Mouse (Mus musculus) midbrain, embryonic 10.5 days (tissue): ENCODE measurements around the gene Napepld. TPM values are rescaled to one million over a fixed set of nuclear protein-coding genes. Genes with fewer than 3 reads are reported as not detected.
A peak's percentile ranks its signal among the peaks of the same experiment; 100 is the strongest.

Source experiments
- DNase-seq: peaks from one replicate; pipeline ENCODE4 v3.0.0-alpha.2; 2017; ENCODE audit warnings: low spot score
- H3K27ac ChIP-seq: fragments of 300-500 bp; sonication (generic); replicated peaks from 2 replicates; pipeline ENCODE4 v1.5.1; 2016; ENCODE audit warnings: mild to moderate bottlenecking
- H3K27me3 ChIP-seq: fragments of 300-500 bp; sonication (generic); 2 replicates; pipeline ENCODE4 v1.6.1; 2016; ENCODE audit warnings: low read depth, mild to moderate bottlenecking; ENCODE audit not compliant: poor library complexity, severe bottlenecking
- H3K36me3 ChIP-seq: fragments of 300-500 bp; sonication (generic); 2 replicates; pipeline ENCODE4 v1.6.1; 2016; ENCODE audit warnings: mild to moderate bottlenecking, moderate library complexity
- H3K4me1 ChIP-seq: fragments of 300-500 bp; sonication (generic); 2 replicates; pipeline ENCODE4 v1.6.1; 2016
- H3K4me3 ChIP-seq: fragments of 300-500 bp; sonication (generic); 2 replicates; pipeline ENCODE4 v1.5.1; 2016; ENCODE audit warnings: mild to moderate bottlenecking, moderate library complexity
- H3K9me3 ChIP-seq: fragments of 300-500 bp; sonication (generic); replicated peaks from 2 replicates; pipeline ENCODE4 v1.6.1; 2016; ENCODE audit warnings: mild to moderate bottlenecking
- WGBS: fragments of 180-500 bp; shearing (Covaris S2); methylation state at CpG from one replicate; pipeline ENCODE4 v1.1.7; 2016; 5-methylcytosine and 5-hydroxymethylcytosine counted together
- polyA plus RNA-seq: library from polyadenylated mRNA; unstranded; fragments of >200 nt; fragmentation: Nextera tagmentation; extraction: Ambion mirVana; gene quantifications from 2 replicates; pipeline ENCODE4 v1.2.1, GENCODE M21; 2016

Gene Napepld
- polyA plus RNA-seq, 1 experiment from 2014 or later = 10.4 TPM

GRCm38 (mm10) chr5:21677939-21678338 lies 23.3 kb downstream of the Napepld start:
- 0 out of 2 replicates have a peak, but pooled peaks cover 3% of the 10 kb centered on the region for H3K9me3 ChIP-seq
- 95% methylated on average over 6 of the region's 6 CpGs for WGBS
- DNase-seq = no peak
- no peaks in the 10 kb centered on the region for H3K4me1 ChIP-seq
- peaks cover 92% of the 10 kb centered on the region for H3K36me3 ChIP-seq
- H3K4me3 ChIP-seq = no peak overlapping the region
- H3K27ac ChIP-seq = no peak overlapping the region
- H3K27me3 ChIP-seq = no peaks in the 10 kb centered on the region

GRCm38 (mm10) chr5:21675494-21675893 lies 25.7 kb downstream of the Napepld start:
- WGBS = 94% methylated on average over 23 of the region's 23 CpGs
- no peak overlapping the region for H3K27ac ChIP-seq
- peaks cover 82% of the 10 kb centered on the region for H3K36me3 ChIP-seq
- H3K27me3 ChIP-seq = no peaks in the 10 kb centered on the region
- no peak for DNase-seq
- H3K9me3 ChIP-seq = 0 out of 2 replicates have a peak, but pooled peaks cover 3% of the 10 kb centered on the region
- no peak overlapping the region for H3K4me3 ChIP-seq
- no peaks in the 10 kb centered on the region for H3K4me1 ChIP-seq

- no peak overlapping the region for H3K4me3 ChIP-seq
- 0 out of 2 replicates have a peak, but pooled peaks cover 3% of the 10 kb centered on the region for H3K9me3 ChIP-seq
- H3K27ac ChIP-seq = no peak overlapping the region
- H3K4me1 ChIP-seq = no peaks in the 10 kb centered on the region
- WGBS = 85% methylated on average over 12 of the region's 12 CpGs
- DNase-seq = no peak
- H3K36me3 ChIP-seq = peaks cover 85% of the 10 kb centered on the region
- no peaks in the 10 kb centered on the region for H3K27me3 ChIP-seq
Observed at GRCm38 (mm10) chr5:21675019-21675418, 26.2 kb downstream of the Napepld start.

- H3K36me3 ChIP-seq = peaks cover 83% of the 10 kb centered on the region
- DNase-seq = no peak
- 94% methylated on average over 9 of the region's 9 CpGs for WGBS
- no peak overlapping the region; the same call in 1 of the 2 replicates for H3K27ac ChIP-seq
- no peaks in the 10 kb centered on the region for H3K27me3 ChIP-seq
- H3K4me1 ChIP-seq = no peaks in the 10 kb centered on the region
- no peak overlapping the region for H3K4me3 ChIP-seq
- 0 out of 2 replicates have a peak, but pooled peaks cover 3% of the 10 kb centered on the region for H3K9me3 ChIP-seq
Observed at GRCm38 (mm10) chr5:21673742-21674141, 27.5 kb downstream of the Napepld start.

DNA sequence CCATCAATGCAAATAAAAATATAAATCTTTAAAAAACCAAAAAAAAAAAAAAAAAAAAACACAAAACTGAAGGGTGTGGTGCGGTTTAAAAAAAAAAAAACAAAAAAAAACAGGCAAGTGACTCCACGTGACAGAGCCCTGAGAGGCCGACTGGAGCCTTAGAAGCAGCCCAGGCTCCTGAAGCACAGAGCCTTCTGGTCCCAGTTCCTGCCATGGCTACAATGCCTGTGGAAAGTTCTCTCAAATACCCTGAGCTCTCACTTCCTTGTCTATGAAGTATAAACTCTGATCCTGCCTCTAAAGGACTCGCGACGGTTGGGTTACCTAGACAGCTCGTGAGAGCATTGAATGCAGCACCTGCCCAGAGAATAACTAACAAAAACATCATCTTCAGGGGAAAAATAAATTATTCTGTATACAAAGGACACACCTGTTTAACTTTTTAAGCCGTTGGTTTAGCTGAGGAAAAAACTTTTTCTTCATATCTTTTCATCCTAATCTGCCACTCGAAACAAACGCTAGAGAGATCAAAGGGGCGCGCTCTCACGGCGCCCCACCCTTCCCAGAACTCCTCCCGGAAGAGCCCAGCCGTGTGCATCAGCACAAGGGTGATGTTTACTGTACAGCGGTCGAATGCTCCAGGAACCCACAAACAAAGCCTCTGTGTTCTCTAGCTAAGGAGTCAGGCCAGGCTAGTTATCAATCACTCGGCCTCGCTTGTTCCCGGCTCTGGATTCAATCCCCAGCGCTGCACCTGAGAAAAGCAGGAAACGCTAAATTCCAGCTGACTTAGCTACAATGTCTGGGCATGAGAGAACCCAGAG lies 28.2 kb downstream of the Napepld start:
- no peaks in the 10 kb centered on the region for H3K27me3 ChIP-seq
- no peaks in the 10 kb centered on the region for H3K4me1 ChIP-seq
- H3K9me3 ChIP-seq = 0 out of 2 replicates have a peak, but pooled peaks cover 2% of the 10 kb centered on the region
- no peak for DNase-seq
- WGBS = 78% methylated on average over 23 of the region's 23 CpGs
- peak overlapping the region; percentile 30; the same call in 1 of the 2 replicates for H3K27ac ChIP-seq
- no peak overlapping the region for H3K4me3 ChIP-seq
- peaks cover 83% of the 10 kb centered on the region for H3K36me3 ChIP-seq

GRCm38 (mm10) chr5:21669307-21669706 lies 31.9 kb downstream of the Napepld start:
- Histone ChIP-seq H3K27me3 (no peaks in the 10 kb centered on the region), H3K27ac (no peak overlapping the region), H3K4me3 (no peak overlapping the region), H3K9me3 (no peaks in the 10 kb centered on the region), H3K4me1 (peaks cover 10% of the 10 kb centered on the region), H3K36me3 (peaks cover 62% of the 10 kb centered on the region)
- 96% methylated on average over 2 of the region's 2 CpGs for WGBS
- DNase-seq = no peak

GRCm38 (mm10) chr5:21667191-21668137 lies 33.7 kb downstream of the Napepld start:
- Histone ChIP-seq H3K27ac (no peak overlapping the region), H3K9me3 (no peaks in the 10 kb centered on the region), H3K36me3 (peaks cover 69% of the 10 kb centered on the region), H3K4me3 (no peak overlapping the region), H3K4me1 (peaks cover 10% of the 10 kb centered on the region), H3K27me3 (no peaks in the 10 kb centered on the region)
- WGBS = 64% methylated on average over 8 of the region's 8 CpGs
- DNase-seq = no peak

DNA sequence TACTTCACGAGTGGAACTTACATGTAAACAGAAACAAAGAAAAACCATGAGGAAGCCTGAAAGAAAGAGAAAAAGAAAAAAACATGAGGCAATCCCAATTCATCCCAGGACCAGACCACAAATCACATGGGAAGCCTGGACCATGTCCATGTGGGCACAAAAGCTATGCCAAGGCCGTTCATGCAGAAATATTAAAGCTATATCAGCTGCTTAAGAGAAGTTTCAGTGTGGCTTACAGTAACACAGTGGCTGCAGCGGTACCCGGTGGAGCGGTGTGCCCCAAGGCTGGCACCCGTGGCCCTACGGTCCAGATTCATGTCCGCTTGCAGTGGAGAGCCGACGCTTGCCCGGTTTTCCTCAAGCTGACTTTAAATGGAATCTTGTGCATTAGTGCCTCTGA lies 38.1 kb downstream of the Napepld start:
- peaks cover 79% of the 10 kb centered on the region for H3K36me3 ChIP-seq

DNA sequence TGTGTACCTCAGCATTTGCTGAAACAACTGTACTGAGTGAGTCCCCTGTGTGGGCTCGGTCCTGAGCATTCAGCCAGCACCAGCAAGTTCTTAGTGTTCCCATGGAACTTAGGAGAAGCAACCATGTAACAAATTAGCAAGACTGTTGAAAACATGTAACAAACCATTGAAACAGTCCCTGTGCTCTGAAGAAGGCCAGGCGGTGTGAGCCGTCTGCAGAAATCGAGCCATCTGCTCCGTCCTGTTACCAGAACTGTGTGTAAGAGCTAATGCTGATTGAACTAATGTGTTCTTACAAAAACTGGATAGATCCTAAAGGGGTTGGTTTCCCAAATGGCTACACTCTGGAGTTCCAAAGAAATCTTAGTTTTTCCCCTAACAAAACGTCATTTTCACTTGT lies 40.3 kb downstream of the Napepld start:
- Histone ChIP-seq H3K27ac (no peak overlapping the region), H3K36me3 (peaks cover 92% of the 10 kb centered on the region), H3K9me3 (no peaks in the 10 kb centered on the region), H3K4me3 (no peak overlapping the region), H3K27me3 (no peaks in the 10 kb centered on the region), H3K4me1 (peaks cover 3% of the 10 kb centered on the region; the same call in 1 of the 2 replicates)
- DNase-seq = no peak
- WGBS = 96% methylated on average over 6 of the region's 6 CpGs

More for the DNA sequence above, 38.1 kb downstream of the Napepld start:
- DNase-seq = no peak
- WGBS = 94% methylated on average over 11 of the region's 11 CpGs
- no peaks in the 10 kb centered on the region for H3K27me3 ChIP-seq
- no peaks in the 10 kb centered on the region for H3K9me3 ChIP-seq
- peaks cover 13% of the 10 kb centered on the region for H3K4me1 ChIP-seq
- no peak overlapping the region for H3K4me3 ChIP-seq
- H3K27ac ChIP-seq = no peak overlapping the region

GRCm38 (mm10) chr5:21658623-21659395 lies 42.4 kb downstream of the Napepld start:
- Histone ChIP-seq H3K4me1 (peaks cover 3% of the 10 kb centered on the region; the same call in 1 of the 2 replicates), H3K27ac (peak overlapping the region; percentile 58), H3K4me3 (no peak overlapping the region), H3K9me3 (no peaks in the 10 kb centered on the region), H3K36me3 (peaks cover 91% of the 10 kb centered on the region), H3K27me3 (no peaks in the 10 kb centered on the region)
- 60% methylated on average over 11 of the region's 11 CpGs for WGBS
- peak; percentile 73 for DNase-seq

- 0 out of 2 replicates have a peak overlapping the region, but pooled peaks have one; percentile 58 for H3K27ac ChIP-seq
- 95% methylated on average over 6 of the region's 6 CpGs for WGBS
- no peaks in the 10 kb centered on the region for H3K9me3 ChIP-seq
- no peaks in the 10 kb centered on the region for H3K27me3 ChIP-seq
- no peak overlapping the region for H3K4me3 ChIP-seq
- no peak for DNase-seq
- H3K4me1 ChIP-seq = peaks cover 3% of the 10 kb centered on the region; the same call in 1 of the 2 replicates
- H3K36me3 ChIP-seq = peaks cover 91% of the 10 kb centered on the region
Observed at GRCm38 (mm10) chr5:21658038-21658437, 43.2 kb downstream of the Napepld start.

GRCm38 (mm10) chr5:21656912-21657311 lies 44.3 kb downstream of the Napepld start:
- 93% methylated on average over 9 of the region's 9 CpGs for WGBS

More at GRCm38 (mm10) chr5:21656912-21657311, 44.3 kb downstream of the Napepld start:
- Histone ChIP-seq H3K36me3 (peaks cover 91% of the 10 kb centered on the region), H3K27me3 (no peaks in the 10 kb centered on the region), H3K4me1 (peaks cover 3% of the 10 kb centered on the region; the same call in 1 of the 2 replicates), H3K27ac (no peak overlapping the region), H3K4me3 (no peak overlapping the region), H3K9me3 (no peaks in the 10 kb centered on the region)
- no peak for DNase-seq
